Mouse (Mus musculus): ENCODE results near the gene Msh3.

DNA sequence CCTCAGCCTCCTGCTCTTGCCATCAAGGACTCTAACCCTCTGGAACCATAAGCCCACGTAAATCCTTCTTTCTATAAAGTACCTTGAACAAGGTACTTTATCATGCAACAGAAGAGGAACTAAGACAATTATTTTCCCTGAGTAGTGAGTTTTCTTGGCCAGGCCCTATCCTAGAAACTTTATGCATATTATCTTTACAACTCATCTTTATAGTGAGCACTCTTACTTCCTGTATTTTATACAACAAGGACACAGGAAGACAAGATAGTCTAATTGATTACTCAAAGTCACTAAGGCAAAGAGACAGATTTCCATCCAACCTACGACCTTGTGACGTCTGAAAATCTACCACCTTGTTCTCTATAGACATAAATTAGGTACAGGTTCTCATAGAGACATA lies 15.0 kb downstream of the Msh3 start:
- TF ChIP-seq CTCF (IDR thresholded peaks at IDR 0.05; ENCODE audit: insufficient read depth, low read depth, low read length): no peak
- no peak for TF ChIP-seq POLR2A (IDR thresholded peaks at IDR 0.05; ENCODE audit: insufficient read depth, low read depth, low read length)
